In the genomic region with DNA sequence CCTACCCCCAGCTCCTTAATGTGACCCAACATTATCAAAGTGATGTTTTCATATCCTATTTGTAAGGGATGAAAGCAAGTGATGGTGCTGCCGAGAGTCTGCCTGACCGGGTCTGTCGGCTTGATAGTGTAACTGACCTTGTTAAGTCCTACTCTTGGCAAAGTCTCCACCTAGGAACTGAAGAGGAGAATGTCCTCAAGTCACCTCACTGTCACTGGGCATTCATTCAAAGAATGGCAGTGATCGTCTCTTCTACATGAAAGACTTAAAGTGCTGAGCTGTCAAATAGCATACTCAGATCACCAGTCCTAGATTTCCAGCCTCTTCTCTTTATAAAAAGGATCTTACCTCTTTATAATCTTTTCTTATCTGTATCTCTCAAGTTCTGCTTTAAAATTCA, we compare ENCODE assay signal across 11 mouse cellular contexts.
"Had no signal": no experiment of that assay in that cellular context is flagged by ENCODE, and none has a peak within 500 bp of the region (broad histone marks: within the 10 kb centered on the region; RNA-seq: fewer than 3 reads in every experiment).

No protein-coding gene starts in this region.

- DNase-seq: gastrocnemius, postnatal 14 days; gastrocnemius, postnatal 36 days; heart, adult 11 months; kidney, adult 11 months; kidney, adult 2 months; kidney, adult 9 months; kidney, postnatal 14 days; kidney, postnatal 36 days; layer of hippocampus, adult 9-11 months; layer of hippocampus, postnatal 36 days; left cerebral cortex, postnatal 4 days had no signal
